Mouse (Mus musculus) kidney, adult 11 months (tissue): ENCODE measurements at regions not wholly inside any gene's neighbourhood (a gene's known extent, or its start where the extent isn't known, plus 50 kb on each side); places are given as distances from the start of the nearest gene placed in this dataset.
A peak's percentile ranks its signal among the peaks of the same experiment; 100 is the strongest.

Experiments
- DNase-seq: peaks from one replicate; pipeline ENCODE4 v3.0.0; 2022

- DNase-seq: no peak
Observed at GRCm38 (mm10) chr12:51118781-51119180, 229.1 kb upstream of the G2e3 start.

- DNase-seq: peak; percentile 65
Observed at GRCm38 (mm10) chr12:51118021-51118694, 229.7 kb upstream of the G2e3 start.

DNA sequence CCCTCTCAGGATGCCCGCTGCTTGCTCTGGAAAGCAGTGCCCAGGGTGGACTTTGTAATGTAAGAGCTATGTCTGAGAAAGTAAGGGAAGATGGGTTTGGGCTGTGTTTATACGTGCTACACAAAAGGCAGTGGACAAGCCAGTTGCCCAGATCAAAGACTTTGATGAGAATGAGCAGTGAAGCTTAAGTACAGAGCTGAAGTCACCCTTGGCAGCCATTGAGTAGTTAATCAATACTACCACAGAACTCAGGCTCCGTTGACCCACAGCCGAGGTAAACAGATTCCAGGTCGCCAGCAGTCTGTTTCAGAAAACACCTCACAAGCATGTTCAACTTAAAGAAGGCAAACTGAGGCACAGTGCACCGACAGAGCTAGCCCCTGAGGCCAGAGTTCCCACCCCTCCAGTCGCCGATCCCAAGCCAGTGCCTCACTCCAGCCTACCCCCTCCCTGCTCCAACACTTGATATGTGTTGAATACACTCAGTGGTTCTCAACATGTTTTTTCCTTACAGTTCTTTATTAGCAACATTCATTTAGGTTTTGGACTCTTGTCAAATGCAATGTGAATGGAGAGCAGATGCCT is 230.3 kb upstream of the G2e3 start:
- DNase-seq: peak; percentile 31

- no peak for DNase-seq
Observed at GRCm38 (mm10) chr12:51111811-51112210, 236.1 kb upstream of the G2e3 start.

GRCm38 (mm10) chr12:51108044-51108443 is 239.8 kb upstream of the G2e3 start:
- DNase-seq: no peak

DNA sequence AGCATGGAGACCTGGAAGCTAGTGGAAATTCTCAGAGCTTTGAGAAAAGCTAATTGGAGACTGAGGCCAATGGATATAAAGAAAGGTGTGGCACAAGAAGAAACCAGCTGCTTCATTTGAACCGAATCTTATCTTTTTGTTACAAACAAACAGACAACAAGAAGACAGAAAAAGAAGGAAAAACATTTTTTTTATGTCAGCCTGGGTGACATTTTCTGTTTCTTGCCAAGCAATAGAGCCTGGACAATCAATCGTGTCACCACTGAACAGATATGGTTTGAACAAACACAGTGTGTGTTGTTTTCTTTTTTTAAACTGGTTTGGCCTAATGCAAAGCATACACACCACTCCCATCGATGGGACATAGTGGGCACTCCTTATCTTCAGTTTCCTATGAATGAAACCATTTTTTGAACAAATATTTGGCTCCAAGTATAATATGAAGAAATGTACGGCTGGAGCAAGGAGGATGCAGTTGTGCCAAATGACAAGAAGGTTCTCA is 244.3 kb upstream of the G2e3 start:
- no peak for DNase-seq

DNA sequence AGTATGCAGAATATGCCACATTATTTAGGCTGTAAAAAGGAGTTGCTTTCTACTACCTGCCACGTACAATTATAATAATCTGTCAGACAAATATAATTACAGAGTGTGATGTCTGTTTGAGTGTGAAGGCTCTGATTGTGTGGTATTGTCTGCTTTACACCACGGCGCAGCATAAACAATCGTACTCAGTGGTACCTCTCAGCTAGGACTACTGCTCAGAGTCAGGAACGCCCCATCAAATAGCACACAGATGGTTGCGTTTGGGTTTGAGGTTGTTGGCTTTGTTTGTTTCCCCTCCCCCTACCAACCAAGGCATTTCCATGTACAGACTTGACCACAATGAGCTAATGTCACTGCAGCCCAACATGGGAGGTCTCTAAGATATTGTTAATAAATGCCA is 246.2 kb upstream of the G2e3 start:
- no peak for DNase-seq

GRCm38 (mm10) chr12:51100868-51101267 is 247.0 kb upstream of the G2e3 start:
- DNase-seq: no peak

GRCm38 (mm10) chr12:51095974-51096373 is 251.9 kb upstream of the G2e3 start:
- no peak for DNase-seq

- no peak for DNase-seq
Observed at GRCm38 (mm10) chr12:51089324-51089723, 258.5 kb upstream of the G2e3 start.

DNA sequence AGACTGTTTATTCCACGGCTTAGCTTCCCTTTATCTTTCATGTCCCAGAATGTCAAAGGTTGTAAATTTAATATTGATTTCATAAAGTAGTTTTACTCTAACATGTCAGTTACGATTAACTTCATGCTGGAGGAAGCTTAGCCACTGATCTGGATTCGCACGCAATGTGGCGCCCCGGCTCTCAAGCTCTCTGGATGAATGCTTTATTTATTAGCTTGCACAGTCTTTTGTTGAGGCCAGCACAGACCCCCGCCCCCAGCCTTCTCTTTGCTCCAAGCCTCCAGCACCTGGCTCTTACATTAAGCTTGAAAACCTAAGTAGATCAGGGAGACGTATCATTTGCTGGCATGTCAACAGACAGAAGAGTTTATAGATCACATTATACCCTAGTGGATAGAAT is 266.1 kb upstream of the G2e3 start:
- no peak for DNase-seq

- DNase-seq: no peak
Observed at GRCm38 (mm10) chr12:51073503-51073902, 274.4 kb upstream of the G2e3 start.

- no peak for DNase-seq
Observed at GRCm38 (mm10) chr12:51060931-51061330, 286.9 kb upstream of the G2e3 start.

DNA sequence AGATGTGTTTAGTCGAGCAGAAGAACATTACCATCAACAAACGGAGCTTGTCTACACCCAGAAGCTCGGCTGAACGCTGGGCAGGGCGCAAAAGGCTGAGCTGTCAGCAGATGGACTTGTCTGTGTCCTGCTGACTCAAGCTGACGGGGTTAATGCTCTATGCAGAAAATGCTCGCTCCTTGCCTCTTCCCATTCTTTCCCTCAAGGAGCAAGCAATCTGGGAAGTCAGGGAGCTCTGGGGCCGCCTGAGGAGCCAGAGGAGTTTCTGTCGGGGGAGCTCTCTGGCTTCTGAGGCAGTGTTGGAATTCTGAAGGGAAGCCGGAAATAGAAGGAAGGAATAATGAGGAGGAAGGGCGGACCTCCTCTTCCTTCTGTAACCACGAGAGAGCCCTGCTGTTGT is 289.3 kb upstream of the G2e3 start:
- DNase-seq: no peak

GRCm38 (mm10) chr12:51058104-51058503 is 289.8 kb upstream of the G2e3 start:
- DNase-seq: no peak

GRCm38 (mm10) chr12:51047116-51047515 is 300.7 kb upstream of the G2e3 start:
- DNase-seq: no peak

- peak; percentile 18 for DNase-seq
Observed at GRCm38 (mm10) chr12:51045437-51045836, 302.4 kb upstream of the G2e3 start.

DNA sequence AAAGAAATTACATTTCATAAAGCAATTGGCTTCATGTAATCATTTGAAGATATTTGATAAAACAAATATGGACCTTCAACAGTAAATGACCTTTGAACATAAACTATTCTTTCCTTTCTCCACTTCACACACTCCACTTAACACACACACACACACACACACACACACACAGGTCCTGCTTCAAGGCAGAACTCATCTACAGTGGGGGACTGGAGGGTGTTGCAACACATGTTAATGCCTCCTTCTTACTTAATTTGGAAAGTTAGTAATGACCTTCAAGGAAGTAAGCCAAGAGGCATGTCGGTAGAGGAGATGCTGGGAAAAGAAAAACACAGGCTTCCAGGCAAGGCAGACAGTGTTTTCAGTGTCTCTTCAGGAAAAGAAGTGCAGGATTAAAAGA is 302.8 kb upstream of the G2e3 start:
- DNase-seq: peak; percentile 11

- no peak for DNase-seq
Observed at GRCm38 (mm10) chr12:51032193-51032592, 315.7 kb upstream of the G2e3 start.

- no peak for DNase-seq
Observed at GRCm38 (mm10) chr12:51028601-51029174, 319.2 kb upstream of the G2e3 start.

DNA sequence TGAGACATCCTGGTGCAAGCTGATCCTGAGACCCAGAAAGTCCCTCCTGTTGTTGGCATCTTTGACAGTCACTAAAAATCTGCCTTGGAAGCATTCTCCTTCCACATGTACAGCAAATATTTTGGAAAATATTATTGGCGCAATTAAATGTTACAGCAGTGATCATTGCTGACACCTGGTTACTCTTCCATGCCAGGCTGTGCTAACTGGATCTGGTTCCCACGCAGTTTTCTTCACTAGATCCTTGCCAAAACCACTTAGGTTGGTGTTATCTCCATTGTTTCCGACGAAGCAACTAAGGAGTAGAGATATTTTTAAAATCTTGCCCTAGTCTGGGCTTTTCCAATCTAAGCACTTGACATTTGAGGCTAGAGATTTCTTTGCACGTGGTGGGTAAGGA is 321.8 kb upstream of the G2e3 start:
- DNase-seq: no peak

- no peak for DNase-seq
Observed at GRCm38 (mm10) chr12:51025531-51025930, 322.3 kb upstream of the G2e3 start.

GRCm38 (mm10) chr12:51024057-51024743 is 323.7 kb upstream of the G2e3 start:
- no peak for DNase-seq

GRCm38 (mm10) chr12:51018185-51018584 is 329.7 kb upstream of the G2e3 start:
- DNase-seq: no peak
